Mouse (Mus musculus) thymus, postnatal 4 days (tissue): ENCODE results near the gene Pcnx.

Experiments used
- DNase-seq: peaks from one replicate; pipeline ENCODE4 v3.0.0; 2021

Pcnx gene

DNA sequence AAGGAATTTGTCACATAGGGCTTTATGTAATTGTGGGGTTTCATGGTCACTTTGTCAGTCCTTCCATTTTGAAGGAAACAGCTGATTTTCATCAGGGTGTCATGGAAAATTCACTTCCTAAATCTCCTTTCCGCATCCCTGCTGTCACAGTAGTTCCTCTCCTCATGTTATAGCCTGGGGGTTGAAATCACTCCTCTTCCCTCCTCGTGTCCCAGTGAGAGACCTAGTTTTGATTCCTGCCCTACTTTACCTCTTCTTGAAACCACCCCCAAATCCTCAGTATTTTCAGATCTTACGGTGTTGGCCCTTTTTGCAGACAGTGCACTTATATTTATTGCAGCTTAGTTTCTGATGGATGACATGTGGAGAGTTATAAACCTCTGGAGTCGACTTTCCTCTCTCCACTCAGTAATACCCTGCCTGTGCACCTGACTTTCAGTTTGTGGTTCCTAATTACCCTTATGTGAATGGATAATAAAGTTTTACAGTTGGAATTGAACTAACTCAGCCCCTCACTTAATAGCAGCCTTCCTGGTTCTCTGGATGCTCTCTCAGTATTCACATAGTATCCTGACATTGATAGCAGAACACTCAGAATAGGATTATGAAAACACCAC is 48.0 kb downstream of the Pcnx start:
- DNase-seq = no peak

DNA sequence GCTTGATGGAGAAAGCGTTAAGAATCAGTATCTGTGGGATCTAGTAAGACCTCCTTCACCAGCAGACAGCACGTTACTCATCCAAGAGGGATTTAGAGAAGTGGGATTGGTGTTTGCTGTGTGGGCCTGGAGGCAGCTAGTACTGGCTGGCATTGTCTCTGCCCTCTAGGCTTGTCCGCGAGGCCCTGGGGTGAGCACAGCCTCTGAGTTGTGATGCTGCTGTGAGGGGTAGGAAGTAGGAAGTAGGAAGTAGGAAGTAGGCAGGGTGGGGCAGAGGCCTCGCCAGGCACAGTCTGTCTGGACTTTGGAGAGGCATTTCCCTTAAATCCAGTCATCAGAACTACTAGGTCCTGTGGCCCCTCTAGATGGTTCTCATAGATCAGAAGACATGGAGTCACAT is 50.6 kb downstream of the Pcnx start:
- DNase-seq = no peak

DNA sequence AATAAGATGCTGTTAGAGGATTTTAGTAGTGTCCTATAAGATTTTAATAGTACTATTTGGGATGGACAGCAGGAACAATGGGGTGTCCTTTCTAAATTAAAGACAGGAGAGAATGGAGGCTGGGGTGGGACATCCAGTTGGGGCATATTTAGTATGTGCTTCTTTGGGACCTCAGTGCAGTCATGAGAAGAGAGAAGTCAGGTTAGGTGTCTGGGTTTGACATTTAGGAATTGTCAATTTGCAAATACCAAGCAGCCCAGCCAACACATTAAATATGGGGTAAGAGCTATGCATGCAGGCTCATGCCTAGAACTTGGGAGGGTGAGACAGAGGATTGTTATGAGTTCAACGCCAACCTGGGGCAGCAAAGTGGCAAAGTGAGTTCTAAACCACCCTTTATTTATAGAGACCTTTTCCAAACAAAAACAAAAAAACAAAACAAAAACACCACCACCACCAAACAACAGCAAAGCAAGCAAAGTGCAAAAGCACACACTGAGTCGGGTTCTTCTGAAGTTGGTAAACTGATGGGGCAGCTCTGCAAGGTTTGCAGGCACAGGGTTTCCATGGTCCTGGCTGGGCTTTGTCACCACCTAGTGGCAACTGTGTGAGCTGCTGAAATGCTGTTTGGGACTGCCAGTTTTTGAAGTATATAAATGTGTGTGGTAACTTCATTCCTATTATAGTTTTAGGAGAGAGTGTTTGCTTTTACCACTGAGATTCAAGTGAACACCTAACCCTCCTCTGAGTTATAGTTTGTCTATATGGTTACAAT is 55.5 kb downstream of the Pcnx start:
- DNase-seq = peak; percentile 85

DNA sequence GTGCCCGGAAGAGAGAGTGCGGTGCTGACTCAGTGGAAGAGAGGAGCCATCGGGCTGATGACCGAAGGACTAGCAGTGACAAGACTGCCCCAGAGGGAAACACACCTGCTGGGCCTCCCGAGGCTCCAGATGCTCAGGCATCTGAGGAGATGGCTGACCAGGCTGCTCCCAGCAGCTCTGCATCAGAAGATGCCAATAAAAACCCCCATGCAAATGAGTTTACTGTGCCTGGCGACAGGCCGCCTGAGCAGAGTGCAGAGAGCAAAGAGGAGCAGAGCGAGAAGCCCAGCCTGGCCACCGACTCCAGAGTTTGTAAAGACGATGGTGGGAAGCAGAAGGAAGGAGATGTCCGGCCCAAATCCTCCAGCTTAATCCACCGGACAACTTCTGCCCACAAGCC is 58.5 kb downstream of the Pcnx start:
- DNase-seq = no peak

DNA sequence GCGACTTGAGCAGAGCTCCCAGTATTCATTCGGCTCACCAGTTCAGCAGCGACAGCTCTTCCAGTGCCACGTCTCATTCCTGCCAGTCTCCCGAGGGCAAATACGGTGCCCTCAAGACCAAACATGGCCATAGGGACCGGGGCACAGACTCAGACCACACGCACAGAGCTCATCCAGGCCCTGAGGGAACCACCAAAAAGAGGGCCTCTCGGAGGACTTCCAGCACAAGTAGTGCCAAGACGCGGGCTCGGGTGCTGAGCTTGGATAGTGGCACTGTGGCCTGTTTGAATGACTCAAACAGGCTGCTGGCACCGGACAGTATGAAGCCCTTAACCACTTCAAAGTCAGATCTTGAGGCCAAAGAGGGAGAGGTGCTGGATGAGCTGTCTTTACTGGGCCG is 59.1 kb downstream of the Pcnx start:
- no peak for DNase-seq

DNA sequence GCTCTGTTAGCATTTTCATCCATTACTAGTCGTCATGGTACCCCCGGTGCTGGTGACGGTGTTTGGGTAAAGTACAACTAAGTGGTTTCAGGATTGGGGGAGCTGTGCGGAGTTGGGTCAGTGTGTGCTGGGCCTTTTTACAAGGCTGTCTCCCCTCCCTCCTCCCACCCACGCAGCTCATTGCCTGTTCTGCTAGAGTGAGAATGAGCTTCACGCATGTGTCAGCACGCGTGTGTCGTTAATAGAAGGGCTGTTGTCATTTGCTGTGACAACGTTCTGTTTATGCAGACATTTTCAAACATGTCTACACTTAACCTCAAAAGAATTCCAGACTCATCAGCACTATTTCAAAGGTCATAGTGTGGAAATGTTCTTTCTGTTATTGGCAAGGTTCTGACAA is 60.2 kb downstream of the Pcnx start:
- DNase-seq = no peak

DNA sequence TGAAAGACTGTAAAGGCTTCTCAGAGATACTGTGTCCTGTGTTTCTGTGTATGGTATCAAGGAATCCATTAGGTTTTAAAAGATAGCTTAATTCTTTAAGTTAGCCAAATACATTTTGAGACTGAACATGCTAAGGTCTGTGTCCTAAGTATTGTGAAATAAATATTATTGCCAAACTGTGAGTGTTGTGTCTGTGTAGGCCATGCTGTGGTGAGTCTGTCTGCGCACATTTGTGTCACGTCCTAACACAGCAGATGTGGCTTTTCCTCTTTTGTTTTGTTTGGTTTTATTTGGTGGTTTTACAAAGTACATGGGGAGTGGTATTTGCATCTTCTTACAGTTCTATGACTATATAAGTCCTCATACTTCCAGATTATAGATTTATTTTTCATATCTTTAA is 60.8 kb downstream of the Pcnx start:
- no peak for DNase-seq

DNA sequence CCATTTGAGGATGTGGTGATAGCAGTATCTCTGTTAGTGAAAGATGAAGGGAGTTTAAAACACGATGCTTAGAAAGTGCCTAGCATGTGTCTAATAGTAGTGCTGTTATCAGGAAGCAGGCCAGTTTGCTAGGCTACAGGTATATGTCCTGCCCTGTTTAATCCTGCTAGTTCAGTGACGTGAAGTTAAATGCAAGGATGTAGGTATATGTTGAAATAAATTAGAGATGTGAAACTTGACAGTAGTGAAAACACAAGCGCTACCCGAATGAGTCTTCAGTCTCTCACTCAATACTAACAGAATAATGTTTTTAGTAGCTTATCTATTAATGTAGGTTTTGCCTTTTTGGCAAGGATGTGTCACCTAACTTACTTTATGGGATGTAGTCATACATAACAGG is 62.0 kb downstream of the Pcnx start:
- DNase-seq = no peak

DNA sequence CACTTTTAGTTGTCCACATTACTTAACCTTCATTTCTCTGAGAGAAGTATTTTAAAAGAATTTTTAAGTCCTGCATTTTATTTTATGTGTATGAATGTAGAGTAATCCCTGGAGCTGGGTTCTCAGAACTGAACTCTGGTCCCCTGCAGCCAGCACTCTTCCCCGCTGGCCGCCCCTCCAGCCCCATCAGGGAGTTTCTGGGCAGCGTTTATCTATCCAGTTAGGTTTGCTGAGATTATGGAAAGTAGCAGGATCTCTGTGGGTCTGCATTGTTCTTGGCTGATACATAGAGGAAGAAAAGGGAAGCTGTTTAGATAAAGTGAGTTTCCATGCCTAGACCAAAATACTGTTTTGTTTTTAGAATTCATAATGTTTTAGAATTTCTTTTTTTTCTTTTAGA is 63.0 kb downstream of the Pcnx start:
- DNase-seq = no peak

DNA sequence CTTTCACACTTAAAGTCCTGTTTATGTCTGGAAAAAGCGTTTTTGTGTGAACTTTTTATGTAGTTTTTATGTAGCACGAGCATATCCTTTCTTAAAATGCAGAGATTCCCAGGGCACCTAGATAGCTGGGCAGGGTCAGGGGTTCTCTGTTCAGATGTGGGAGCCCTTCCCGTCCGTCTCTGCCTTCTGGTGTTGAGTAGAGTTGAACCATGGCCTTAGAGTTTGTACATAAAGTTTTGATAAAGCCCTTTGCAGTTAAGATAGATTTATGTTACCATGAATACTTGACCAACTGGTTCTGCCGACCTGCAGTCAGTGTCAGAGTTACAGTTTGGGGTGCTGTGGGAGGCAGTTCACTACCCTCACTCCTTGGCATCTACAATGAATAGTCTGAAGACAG is 67.3 kb downstream of the Pcnx start:
- no peak for DNase-seq

DNA sequence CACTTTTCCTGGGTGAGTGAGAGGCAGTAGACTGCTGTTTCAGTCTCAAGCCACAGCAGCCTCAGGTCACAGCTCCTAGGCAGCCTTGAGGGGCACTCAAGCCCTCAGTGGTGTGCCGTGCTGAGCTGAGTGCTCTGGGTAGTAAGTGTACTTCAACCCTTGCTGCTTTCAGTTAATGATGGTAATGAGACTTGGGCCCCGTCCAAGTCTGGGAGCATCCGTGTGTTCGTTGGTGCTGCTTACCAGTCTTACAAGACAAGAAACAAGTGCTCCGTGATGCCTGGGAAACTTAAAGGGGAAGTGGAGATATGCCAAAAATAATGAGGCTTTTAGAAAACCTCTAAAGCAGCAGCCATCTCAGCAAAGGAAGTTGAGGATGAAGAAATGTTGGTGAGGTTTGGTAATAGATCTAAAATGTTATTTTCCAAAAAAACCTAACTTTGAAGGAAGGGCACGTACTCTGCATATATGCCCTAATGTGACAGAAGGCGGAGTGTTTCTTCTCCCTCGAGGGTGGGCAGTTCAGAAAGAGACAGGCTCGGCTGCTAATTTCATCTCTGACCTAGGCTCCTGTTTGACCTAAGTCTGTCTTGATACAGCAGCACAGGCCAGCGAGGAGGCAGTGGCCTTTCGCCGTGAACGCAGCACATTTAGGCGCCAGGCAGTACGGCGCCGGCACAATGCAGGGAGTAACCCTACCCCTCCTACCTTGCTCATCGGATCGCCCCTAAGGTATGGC is 68.0 kb downstream of the Pcnx start:
- no peak for DNase-seq

DNA sequence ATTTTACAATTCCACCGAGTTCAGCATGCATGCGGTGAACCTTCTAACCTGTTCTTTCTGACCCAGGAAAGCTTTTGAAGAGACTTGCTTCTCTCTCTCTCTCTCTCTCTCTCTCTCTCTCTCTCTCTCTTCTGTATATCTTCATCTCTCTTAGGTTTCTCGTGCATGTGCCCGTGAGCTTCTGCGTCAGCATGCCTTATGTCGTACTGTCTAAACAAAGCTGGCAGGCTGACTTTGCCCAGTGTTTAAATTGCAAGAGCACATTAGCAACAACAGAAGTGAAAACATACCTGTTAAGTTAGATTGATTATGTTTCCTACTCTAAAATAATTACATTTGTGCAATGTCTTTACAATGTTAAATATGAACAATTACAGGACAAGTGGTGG is 68.6 kb downstream of the Pcnx start:
- DNase-seq = no peak

DNA sequence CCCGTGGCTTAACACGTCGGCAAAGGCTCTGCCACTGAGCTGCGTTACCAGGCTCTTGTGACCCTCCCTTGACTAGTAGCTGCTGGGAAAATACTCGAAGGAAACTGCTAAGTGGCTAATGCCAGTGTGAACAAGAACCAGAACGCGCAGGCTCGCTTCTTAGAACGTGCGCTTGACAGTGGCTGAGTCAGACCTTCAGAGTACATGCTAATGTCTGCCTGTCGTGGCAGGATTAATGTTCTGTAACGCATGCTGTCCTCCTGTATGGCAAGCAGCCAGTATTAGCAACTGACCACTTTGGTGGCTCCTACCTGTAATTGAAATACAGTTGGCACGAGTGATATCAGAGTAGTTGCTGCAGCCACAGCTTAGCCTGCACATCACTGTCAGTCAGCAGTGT is 72.2 kb downstream of the Pcnx start:
- DNase-seq = no peak

DNA sequence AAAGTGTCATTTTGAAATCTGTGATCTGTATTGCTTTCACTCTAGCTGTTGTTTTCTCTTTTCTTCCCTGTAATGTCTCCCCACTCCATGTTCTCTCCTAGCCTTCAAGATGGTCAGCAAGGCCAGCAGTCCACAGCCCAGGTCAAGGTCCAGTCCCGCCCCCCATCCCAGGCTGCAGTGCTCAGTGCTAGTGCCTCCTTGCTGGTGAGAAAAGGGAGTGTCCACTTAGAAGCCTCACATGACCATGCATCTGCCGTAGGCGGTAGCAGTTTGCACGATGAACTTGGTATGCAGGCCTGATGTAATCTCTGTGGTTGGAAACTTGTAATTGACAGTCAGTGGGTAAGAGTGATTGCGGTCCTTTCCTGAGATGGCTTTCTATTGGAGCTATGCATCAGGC is 73.6 kb downstream of the Pcnx start:
- no peak for DNase-seq

DNA sequence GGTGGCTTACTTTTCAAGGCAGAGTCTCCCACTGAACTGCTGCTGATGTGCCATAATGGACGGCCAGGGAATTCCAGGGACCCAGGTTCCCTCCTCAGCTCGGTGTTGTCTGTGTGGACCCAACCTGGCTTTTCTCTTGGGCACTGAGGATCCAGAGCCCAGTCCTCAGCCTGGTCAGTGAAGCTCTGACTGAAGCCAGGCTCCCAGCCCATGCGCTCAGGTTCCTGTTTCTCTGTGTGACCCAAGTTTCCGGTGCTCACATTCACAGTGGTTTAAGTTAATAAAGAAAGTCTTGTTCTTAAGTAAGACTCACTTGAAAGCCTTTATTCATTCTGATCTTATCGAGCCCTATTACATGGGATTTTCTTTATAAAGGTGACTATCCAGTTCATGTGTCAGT is 74.7 kb downstream of the Pcnx start:
- DNase-seq = no peak

DNA sequence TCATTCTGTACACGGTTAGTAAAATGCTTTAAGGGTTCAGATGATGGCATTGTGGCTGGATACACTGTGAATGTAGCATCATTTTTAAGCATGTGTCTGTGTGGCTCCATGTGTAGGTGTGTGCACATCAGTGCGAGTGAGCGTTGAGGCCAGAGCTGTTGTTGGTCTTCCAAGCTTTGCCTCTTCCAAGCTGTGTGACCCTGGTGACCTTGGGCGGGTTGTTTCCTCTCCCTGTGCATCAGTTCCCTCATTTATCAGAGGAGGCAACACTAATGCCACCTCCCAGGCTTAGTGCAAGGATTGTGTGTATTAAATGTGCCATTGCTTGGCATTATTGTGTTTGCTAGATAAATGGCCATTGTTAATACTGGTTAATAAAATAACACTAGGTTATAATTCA is 76.2 kb downstream of the Pcnx start:
- DNase-seq = no peak

DNA sequence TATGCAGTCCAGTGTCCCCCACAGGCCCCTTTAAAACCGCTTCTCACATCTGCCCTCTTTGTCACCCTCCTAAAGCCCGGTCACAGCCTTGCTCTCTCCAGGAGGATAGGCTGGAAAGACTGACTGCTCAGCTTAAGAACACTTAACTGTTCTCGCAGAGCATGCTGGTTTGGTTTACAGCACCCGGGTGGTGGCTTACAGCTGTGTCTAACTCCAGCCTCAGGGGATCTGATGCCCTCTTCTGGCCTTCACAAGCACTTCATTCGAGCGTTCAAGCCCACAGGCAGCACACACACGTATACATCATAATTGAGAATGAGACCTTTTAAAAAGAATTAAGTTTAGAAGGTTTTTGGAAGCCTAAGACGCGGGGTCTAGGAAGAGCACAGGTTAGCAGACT is 81.4 kb downstream of the Pcnx start:
- DNase-seq = peak; percentile 23

DNA sequence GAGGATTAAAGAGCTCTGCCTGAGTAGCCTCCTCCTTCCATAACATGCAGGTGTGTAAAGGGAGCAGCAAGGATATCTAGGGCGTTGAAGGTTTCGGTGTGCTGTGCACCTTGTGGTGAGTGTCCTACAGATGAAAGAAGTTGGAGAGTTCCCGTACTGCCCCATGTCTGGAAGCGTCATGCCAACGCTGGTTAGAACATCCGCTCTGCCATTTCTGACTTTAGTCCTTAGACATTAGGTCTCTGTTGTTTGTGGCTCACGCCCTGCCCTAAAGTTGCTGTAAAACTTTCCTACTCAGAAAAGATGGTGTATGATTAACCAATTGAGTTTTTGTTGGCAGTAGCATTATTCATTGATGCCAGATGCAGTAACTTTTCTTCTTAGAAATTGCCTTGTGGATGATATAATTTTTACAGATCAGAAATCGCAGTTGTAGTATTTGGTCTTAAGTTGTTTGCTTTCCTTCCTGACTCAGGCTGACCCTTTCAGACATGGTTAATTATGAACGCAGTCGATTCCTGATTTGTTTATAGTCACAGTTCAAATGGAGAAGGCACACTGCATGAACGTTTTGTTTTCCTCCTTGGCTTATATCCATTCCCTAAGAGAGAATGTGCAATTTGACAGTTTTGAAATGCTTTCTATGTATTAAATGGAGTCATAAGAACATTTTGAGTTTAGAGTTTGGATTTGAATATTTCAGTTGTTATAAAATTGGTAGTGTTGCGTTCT is 83.7 kb downstream of the Pcnx start:
- no peak for DNase-seq

DNA sequence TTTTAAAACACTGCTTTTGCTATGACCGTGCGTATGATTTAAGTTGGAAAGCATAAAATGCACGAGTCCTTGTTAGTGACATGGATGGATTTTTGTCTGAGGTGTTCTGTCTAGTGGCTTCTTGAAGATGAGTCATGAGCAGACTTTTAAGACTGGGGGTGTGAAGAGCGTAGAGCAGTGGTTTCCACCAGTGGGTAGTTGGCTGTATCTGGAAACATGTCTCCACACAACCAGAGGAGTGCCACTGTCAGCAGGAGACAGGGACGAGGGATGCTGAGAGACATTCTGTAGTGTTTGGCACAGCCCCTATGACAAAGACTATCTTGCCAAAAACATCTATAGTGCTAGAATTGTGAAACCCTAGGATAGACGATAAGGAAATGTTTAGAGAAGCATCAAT is 89.2 kb downstream of the Pcnx start:
- no peak for DNase-seq

DNA sequence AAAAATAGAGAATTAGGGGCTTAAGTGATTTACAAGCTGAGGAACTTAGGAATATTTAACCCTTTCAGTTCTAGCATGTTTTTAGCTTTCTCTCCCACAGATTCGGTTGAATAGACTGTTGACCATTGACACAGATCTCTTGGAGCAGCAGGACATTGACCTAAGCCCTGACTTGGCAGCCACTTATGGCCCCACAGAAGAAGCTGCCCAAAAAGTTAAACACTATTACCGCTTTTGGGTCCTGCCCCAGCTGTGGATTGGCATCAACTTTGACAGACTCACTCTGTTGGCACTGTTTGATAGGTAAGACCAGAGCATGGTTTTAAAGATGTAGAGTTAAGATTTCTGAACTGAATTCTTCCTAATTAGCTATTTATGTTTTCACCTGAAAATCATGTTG is 90.2 kb downstream of the Pcnx start:
- DNase-seq = no peak

DNA sequence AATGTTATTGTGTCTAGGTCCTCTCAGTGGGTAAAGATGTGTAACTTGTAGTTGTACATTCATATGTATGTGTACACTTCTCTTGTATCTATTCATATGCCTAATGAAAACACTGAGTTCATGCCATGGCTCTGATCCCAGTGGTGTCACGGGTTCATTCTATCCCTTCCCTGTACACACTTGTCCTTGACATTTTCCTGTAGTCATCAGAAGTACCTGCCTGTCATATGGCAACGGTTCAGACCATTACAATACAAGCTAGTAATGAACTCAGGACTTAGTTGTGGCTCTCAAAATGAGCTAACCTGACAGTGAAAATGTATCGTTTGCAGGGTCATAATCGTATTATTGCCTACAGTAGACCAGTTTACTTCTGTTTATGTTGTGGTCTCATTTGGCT is 98.5 kb downstream of the Pcnx start:
- DNase-seq = no peak

DNA sequence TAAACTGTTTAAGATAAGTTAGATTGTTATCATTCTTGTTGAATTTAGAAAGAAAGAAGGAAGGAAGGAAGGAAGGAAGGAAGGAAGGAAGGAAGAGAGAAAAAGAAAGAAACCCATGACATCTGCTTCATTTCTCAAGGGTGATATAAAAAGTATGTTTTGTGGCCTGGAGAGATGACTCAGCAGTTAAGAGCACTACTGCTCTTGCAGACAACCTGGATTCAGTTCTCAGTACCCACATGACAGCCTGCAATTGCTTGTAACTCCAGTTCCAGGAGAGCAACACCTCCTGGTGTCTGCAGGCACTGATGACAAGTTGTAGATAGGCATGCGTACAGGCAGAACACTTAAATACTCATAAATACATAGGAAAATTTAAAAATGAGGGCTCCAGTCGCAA is 105.6 kb downstream of the Pcnx start:
- no peak for DNase-seq

DNA sequence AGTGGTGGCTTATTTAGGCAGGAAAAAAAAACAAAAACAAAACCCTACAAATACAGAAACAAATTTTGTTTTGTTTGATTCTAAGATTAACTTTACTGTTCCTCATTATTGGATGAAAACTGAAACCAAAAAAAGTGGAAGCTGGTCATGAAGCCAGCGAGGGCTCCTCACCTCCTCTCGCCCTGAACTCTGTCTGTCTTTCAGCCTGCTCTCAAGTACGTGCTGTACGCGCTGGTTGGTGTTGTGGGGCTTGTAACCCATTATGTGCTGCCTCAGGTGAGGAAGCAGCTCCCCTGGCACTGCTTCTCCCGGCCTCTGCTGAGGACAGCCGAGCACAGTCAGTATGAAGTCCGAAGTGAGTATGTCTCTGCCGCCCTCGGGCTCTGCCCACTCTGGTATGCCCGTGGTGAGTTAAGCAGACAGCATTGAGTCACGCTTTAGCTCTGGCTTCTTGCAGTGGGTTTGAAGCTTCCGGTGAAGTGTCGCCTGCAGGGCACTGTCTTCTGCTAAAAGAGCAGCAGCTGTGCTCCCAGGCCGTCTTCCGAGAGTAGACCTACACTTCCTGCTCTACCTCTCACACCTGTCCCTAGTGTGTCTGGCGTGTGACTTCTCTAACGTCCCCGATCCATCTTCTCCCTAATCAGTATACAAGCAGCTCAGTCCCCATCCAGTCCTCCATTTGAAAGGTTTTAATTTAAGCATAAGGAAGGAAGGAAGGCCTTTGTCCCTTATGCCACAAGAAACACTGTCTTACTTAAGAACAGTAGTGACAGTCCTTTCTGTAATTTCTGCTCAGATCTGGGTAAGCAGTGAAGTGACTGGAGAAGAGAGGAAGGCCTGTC is 111.4 kb downstream of the Pcnx start:
- peak; percentile 54 for DNase-seq
